Mouse (Mus musculus): ENCODE data around the gene Dbp. TPM values are rescaled to one million over a fixed set of nuclear protein-coding genes. Genes with fewer than 3 reads are reported as not detected.

Gene Dbp
- total RNA-seq, 2 experiments from 2014 or later: 22.6 to 25.1 TPM

DNA sequence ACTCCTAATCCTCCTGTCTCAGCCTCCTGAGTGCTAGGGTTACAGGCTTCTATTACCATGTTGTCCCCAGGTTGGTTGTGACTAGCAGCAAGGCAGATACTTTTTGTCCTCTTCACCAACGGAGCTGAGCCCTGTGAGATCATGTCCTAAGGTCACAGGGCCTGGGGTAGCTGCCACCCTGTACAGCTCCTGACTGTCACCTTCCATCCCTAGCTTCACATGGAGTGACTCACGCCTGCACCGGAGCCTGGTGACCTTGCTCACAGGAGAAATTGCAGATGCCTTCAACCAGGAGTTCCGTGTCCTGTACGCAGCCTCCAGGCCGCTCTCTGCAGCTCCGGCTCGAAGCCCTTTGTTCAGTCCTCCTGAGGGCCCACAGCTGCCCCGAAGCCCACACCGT, 21.5 kb downstream of the Dbp start:
- DNase-seq: no peak

DNA sequence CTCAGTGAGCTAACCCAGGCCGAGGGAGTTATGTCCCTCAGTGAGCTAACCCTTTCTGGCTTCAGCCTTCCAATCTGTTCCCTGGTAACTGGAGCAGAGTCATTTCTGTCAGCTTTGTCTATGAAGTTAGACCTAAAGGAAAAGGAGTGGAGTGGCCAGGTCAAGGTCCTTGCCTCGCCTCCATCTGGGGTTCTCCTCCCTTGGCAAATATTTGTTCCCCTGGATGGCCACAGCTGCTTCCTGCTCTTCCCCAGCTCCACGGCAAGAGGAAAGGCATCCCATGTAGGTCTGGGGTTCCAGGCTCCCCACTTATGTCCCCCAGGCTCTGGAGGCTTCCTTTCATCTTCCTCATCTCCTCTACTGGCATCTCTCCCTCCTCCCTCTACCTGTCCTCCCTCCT, 22.7 kb downstream of the Dbp start:
- DNase-seq: no peak

DNA sequence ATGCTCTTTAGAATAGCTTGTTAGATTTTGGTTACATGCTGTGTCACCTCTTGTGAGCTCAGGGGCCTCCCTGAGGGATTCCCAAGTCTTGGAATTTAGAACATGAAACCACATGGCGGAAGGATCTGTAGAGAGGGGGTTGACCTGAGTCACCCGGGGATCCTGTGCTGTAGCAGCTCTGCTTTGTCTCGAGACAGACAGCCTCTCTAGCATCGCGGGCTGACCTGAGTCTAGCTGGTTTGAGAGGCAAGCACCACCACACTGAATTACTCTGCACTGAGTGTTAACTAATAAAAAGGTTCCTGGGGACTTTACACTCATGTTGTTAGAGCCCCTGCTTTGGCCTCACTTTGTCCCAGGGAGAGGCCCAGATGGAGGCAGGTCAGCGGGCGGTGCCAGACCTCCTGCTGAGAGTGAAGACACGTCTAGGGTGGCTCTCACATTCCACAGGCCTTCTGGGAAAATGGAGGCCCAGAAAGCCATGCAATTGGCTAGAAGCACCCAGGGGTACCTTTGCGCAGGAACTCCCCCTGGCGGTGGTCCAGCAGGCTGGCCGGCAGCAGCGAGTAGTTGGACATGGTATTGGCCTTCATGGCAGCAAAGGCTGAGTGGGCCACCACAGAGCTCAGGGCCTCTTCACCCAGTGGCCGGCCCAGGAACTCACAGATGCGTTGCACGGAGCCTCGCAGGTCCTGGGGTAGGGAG, 26.0 kb downstream of the Dbp start:
- peak; percentile 66 for DNase-seq

DNA sequence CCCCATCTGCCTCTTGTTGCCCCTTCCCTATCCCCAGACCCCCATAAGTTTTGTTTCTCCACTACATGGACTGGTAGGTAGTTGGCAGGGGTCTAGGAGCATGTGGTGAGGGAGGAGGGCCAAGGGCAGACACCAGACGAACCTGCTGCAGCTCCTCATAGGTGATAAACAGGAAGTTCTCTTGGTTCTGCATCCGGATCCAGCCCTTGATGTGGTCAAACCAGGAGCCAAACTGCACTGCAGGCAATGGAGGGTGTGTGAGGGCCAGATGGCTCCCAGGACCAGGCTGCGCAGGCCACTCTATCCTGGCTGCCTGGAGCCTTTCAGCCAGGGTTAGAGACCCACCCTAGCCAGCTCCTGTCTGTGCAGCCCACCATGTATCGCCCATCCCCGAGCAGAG, 28.6 kb downstream of the Dbp start:
- no peak for DNase-seq

DNA sequence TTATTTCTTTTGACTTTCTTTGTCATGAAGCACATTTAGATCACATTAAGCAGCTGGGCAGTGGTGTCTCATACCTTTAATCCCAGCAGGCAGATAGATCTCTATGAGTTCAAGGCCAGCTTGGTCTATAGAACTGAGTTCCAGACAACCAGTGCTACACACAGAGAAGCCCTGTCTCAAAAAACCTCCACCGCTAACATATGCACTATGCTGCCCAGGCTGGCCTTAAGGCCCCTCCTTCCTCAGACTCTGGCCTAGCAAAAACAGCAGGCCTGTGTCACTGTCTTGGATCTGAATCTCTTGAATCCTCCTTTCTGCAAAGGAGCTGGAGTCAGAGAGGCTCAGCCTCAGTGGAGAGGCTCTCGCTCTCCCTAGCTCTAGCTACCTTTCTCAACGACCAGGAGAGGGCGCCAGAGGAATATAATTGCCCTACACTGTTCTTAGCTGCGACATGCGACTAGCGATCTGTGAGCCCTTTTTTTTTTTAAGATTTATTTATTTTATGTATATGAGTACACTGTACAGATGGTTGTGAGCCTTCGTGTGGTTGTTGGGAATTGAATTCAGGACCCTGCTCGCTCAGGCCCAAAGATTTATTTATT, 34.4 kb downstream of the Dbp start:
- DNase-seq: peak; percentile 88

DNA sequence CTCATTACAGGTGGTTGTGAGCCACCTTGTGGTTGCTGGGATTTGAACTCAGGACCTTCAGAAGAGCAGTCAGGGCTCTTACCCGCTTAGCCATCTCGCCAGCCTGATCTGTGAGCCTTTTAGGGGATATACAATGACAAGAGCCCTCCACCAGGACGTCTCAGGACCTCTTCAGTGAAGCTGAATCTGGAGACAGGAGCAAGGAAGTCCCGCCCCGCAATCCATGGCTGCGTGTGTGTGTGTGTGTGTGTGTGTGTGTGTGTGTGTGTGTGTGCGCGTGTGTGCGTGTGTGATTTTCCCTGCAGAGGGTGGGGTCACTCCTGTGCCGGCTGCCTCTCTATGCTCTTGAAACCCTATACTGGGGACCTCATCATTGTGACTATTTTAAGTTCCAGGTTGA, 34.9 kb downstream of the Dbp start:
- no peak for DNase-seq

DNA sequence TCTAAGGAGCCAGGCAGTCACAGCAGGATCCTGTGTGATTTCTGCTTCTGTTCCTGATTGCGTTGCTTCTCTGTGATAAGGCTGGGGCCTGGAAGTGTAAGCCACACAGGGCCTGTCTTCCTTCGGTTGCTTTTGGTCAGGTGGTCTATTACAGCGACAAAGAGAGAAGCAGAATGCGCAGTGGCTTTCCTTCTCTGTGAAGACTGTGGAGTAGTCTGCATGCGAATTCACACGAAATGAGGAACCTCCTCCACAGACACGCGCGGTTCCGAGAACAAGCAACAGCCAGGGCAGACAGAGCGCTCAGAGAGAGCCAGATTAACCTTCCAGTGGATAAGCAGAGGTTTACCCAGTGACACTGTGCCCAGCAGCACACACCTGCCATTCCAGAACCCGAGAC, 36.4 kb downstream of the Dbp start:
- DNase-seq: no peak

DNA sequence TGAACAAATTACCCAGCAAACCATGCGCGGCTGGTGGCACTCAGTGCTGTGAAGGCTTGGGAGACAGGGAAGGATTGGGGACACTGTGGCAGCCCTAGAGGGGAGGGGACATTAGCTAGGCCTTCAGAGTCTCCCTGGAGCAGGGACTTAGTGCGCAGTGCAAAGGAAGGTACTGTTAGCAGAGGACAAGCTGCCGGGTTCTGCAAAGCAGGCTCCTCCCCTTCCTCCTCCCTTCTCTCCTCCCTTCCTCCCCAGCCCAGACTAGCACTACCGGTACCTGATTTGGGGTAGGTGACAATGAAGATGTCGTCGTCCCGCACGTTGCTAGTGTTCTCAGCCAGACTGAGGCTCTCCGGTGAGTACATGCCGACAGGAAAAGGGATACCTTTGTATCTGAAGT, 36.9 kb downstream of the Dbp start:
- no peak for DNase-seq

DNA sequence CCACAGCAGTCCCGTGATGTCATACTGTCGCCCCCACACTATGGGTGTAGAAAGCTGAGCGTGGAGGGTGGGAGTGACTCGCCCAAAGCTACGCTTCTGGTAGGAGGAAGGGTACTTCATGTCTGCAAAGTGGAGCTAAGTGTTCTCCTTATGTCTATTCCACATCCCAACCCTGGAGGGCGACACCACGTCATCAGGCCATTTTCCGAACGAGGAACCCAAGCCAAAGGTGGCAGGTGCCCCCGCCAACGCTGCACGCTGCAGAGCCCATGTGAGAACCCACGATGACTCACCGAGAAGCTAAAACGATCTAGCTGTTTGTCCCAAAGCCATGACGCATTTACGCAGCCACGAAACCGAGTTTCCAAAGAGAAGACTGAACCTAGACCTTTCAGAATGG, 37.5 kb downstream of the Dbp start:
- no peak for DNase-seq

DNA sequence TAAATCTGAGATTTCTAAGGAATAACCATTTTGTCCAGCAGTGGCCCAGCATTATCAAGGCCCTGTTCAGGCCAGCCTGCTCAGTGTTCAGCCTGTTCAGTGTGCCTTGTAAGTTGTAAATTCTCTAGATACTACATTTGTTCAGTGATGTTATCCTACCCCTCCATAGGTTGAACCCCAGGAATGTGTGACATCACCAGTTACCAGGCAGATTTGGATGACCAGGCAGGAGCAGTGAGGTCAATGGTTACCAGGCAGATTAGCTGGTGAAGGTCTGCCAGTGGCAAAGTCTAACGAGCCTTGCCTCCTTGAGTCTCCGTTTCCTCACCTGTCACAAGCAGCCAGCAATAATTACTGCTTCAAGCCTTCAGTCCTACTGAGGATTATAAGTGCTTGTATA, 39.5 kb downstream of the Dbp start:
- peak; percentile 91 for DNase-seq

DNA sequence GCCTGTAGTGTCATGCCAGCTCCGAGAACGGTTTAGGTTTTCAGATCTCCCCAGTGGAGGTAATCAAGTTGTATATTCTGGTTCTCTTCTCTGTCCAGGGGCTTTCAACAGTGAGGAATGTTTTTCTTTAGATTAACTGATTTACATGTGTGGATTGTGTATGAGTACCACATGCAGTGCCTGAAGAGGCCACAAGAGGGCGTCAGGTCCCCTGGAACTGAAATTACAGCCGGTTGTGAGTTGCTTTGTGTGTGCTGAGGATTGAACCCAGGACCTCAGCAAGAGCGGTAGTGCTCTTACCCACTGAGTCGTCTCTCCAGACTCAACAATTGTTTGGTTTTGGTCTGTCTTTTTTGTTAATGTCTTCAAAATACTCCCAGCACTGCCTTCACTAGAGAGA, 41.6 kb downstream of the Dbp start:
- no peak for DNase-seq

DNA sequence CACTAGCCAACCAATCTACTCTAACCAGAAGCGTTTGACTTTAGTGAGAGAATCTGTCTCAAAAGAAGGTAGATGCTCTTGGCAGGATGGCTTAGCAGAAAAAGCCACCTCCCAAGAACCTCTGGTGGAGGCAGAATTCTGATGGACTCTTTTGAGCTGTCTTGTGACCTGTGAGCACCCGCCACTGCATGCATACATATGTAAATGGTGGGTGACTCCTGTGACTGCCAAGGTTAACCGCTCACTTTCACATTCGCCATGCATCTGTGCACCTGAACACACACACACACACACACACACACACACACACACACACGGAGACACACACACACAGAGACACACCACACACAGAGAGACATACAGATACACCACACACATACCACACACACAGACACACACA, 42.6 kb downstream of the Dbp start:
- no peak for DNase-seq

DNA sequence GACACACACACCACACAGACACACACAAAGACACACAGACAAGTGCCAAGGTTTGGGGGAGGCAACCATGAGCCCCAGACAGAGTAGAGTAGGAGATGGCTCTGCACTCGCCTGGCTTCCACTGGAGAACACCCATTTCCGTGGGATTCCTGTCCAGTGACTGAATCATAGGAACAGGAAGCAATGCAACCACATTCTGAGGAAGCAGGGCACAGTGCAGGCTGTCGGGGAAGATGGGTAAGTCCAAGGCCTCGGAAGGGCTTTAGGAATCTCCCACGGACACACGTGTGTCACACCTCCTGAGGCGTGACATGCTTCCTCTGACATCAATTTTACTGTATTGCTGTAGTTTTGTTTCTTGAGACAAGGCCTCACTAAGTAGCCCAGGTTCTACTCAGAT, 43.2 kb downstream of the Dbp start:
- DNase-seq: no peak

DNA sequence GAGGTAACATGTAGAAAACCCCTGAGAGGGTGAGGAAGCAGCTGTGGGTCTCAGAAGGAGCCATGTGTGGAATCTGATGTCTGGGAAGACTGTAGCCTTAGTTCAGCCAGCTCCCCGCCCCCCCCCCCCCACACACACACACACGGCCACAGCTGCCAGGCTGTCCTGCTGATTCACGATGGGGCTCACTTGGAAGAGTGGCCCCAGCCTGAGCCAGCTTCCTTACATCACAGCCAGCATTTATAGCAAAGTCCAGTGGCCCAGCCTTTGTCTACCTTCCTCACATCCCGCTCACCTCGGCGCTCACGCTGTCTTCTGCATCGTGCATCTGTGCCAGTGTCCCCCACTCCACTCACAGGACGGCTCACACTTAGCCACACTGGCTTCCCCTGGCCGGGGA, 44.5 kb downstream of the Dbp start:
- DNase-seq: no peak

DNA sequence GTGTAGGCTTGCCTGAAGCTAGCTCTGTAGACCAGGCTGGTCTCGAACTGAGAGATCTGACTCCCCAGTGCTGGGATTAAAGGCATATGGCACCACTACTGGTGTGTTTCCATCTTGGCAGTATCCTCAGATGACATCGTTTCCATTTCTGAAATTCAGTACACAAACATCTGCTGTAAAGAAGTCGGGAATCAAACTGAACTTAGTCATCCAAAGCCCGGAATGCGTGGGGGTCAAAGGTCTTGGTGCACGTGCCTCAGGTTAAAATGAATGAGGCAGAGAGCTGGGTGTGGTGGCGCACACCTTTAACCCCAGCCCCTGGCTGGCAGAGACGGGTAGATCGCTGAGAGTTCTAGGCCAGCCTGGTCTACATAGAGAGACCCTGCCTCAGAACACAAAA, 45.3 kb downstream of the Dbp start:
- DNase-seq: no peak

DNA sequence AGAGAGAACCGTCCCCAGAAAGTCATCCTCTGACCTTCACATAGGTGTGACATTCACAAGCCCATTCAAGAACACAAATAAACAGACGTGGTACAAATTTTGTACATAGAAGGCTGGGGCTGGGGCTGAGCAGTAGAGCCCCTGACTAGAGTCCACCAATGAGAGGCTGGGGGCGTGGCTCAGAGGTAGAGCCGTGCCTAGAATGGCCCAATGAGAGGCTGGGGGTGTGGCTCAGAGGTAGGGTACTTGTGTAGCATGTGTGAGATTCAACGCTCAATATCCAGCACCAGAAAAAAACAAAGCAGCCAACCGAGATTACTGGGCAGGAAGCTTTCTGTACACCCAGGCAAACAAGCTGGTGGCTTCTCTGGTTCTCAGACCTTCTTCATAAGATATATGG, 50.8 kb downstream of the Dbp start:
- DNase-seq: no peak

DNA sequence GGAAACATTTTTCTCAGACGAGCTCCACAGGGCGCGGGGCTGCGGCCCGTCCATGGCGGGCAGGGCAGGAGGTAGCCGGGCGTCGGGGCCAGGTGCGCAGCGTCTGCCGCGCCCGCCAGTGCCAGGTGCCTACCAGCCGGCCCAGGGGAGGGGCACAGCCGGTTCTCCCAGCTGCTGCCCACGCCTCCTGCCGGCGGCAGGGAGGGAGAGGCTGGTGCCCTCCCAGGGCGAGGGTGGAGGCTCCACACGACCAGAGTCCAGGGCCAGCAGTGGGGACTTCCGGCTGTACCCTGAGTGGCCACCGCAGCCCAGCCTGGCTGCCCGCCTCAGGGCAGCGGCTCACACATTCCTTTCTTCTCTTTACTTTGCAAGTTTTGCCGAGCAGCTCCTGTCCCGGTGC, 54.5 kb downstream of the Dbp start:
- no peak for DNase-seq

Other genes starting within 250 kb of the Dbp start
- 100 to 1,000 TPM; 302 to 316 TPM for gene Ftl1, start 245.2 kb upstream of the Dbp start, total RNA-seq (2021)
- 10 to 100 TPM; 48.6 to 50.7 TPM for gene Bax, start 238.2 kb upstream of the Dbp start, total RNA-seq (2021)
- 1 to 10 TPM in 1 of 2 experiments, not detected in 1; 1.1 TPM for gene Tulp2, start 223.2 kb upstream of the Dbp start, total RNA-seq (2021)
- 1 to 10 TPM; 2.0 to 2.1 TPM for gene Gm45808, start 218.3 kb upstream of the Dbp start, total RNA-seq (2021)
- 1 to 10 TPM; 3.5 to 4.7 TPM for gene Dhdh, start 216.3 kb upstream of the Dbp start, total RNA-seq (2021)
- gene Nucb1, start 194.7 kb upstream of the Dbp start, total RNA-seq (2021): 100 to 1,000 TPM; 121 to 131 TPM
- 10 to 100 TPM; 40.7 to 42.1 TPM for gene Ppp1r15a, start 178.8 kb upstream of the Dbp start, total RNA-seq (2021)
- 1 to 10 TPM; 3.6 to 4.0 TPM for gene Plekha4, start 178.8 kb upstream of the Dbp start, total RNA-seq (2021)
- gene Hsd17b14, start 150.2 kb upstream of the Dbp start, total RNA-seq (2021): under 1 TPM in 1 of 2 experiments, not detected in 1; 0.20 TPM
- 10 to 100 TPM; 56.1 to 64.7 TPM for gene Bcat2, start 134.9 kb upstream of the Dbp start, total RNA-seq (2021)
- gene Fgf21, start 89.6 kb upstream of the Dbp start, total RNA-seq (2021): not detected
- not detected for gene Fut1, start 87.8 kb upstream of the Dbp start, total RNA-seq (2021)
- under 1 TPM; 0.56 to 0.60 TPM for gene Izumo1, start 83.3 kb upstream of the Dbp start, total RNA-seq (2021)
- 10 to 100 TPM; 50.0 to 50.5 TPM for gene Rasip1, start 77.6 kb upstream of the Dbp start, total RNA-seq (2021)
- gene Mamstr, start 65.1 kb upstream of the Dbp start, total RNA-seq (2021): 10 to 100 TPM in 1 of 2 experiments, 1 to 10 TPM in 1; 8.8 to 11.7 TPM
- gene Fut2, start 38.7 kb upstream of the Dbp start, total RNA-seq (2021): not detected
- not detected for gene Ntn5, start 21.1 kb upstream of the Dbp start, total RNA-seq (2021)
- under 1 TPM; 0.14 to 0.18 TPM for gene Sec1, start 10.7 kb upstream of the Dbp start, total RNA-seq (2021)
- 1 to 10 TPM; 4.5 to 5.0 TPM for gene Car11, start 5.2 kb upstream of the Dbp start, total RNA-seq (2021)
- gene Rpl18, start 10.4 kb downstream of the Dbp start, total RNA-seq (2021): 100 to 1,000 TPM; 787 to 798 TPM
- gene Sphk2, start 12.9 kb downstream of the Dbp start, total RNA-seq (2021): 10 to 100 TPM; 14.2 to 16.7 TPM
- gene Fam83e, start 16.1 kb downstream of the Dbp start, total RNA-seq (2021): under 1 TPM; 0.38 to 0.43 TPM
- not detected for gene Spaca4, start 20.7 kb downstream of the Dbp start, total RNA-seq (2021)
- under 1 TPM; 0.10 to 0.16 TPM for gene Lmtk3, start 78.7 kb downstream of the Dbp start, total RNA-seq (2021)
- gene Sult2b1, start 79.6 kb downstream of the Dbp start, total RNA-seq (2021): not detected
- gene Cyth2, start 109.5 kb downstream of the Dbp start, total RNA-seq (2021): 100 to 1,000 TPM; 105 to 107 TPM
- under 1 TPM; 0.34 to 0.38 TPM for gene Kcnj14, start 119.7 kb downstream of the Dbp start, total RNA-seq (2021)
- gene Grwd1, start 125.9 kb downstream of the Dbp start, total RNA-seq (2021): 10 to 100 TPM; 19.3 to 19.9 TPM
- gene Kdelr1, start 167.7 kb downstream of the Dbp start, total RNA-seq (2021): 100 to 1,000 TPM; 118 to 130 TPM
- gene Grin2d, start 173.3 kb downstream of the Dbp start, total RNA-seq (2021): under 1 TPM; 0.52 to 0.63 TPM
- 1 to 10 TPM in 1 of 2 experiments, under 1 TPM in 1; 0.90 to 1.3 TPM for gene Syngr4, start 191.6 kb downstream of the Dbp start, total RNA-seq (2021)
- 10 to 100 TPM; 36.9 to 43.9 TPM for gene Tmem143, start 191.9 kb downstream of the Dbp start, total RNA-seq (2021)
- gene Emp3, start 216.3 kb downstream of the Dbp start, total RNA-seq (2021): 10 to 100 TPM; 38.0 to 42.1 TPM
- gene Ccdc114, start 219.0 kb downstream of the Dbp start, total RNA-seq (2021): 1 to 10 TPM; 1.6 TPM